Mouse (Mus musculus): Measurements from ENCODE around the gene Nap1l4. TPM values are rescaled to one million over a fixed set of nuclear protein-coding genes. Genes with fewer than 3 reads are reported as not detected.

The Nap1l4 gene
- polyA plus RNA-seq, 1 experiment from 2014 or later = 310 TPM

DNA sequence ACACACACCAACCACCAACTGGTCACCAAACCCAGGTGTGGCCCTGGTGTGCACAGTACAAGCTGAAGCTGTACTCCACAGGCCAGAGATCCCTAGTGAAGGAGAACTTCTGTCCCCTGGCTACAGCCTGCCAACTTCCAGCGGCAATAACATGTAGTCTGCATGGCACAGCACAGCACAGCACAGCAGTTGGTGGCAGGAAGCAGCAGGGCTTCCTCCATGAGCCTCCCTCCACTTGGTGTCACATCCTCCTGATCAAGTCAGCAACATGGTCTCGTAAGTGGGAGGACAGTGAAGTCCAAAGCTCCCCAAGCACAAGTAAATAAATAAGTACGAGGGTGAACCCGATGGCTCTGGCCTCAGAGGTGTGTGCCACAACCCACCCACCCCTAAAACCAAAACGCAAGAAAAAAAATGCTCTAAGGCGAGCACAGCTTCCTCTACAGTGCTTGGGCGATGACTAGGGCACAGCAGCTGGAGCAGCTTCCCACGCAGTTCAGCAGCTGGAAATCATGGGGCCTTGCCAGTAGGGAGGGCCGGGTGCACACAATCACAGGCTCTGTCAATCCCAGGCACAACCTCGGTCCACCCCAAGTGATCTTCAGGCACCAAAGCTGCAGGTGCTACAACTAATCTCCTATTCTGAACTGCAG, 35.0 kb downstream of the Nap1l4 start:
- no peaks in the 10 kb centered on the region for H3K4me1 ChIP-seq
- no peak overlapping the region for H3K4me3 ChIP-seq
- H3K27ac ChIP-seq = no peak overlapping the region
- peaks cover 65% of the 10 kb centered on the region for H3K36me3 ChIP-seq
- H3K4me2 ChIP-seq (replicated peaks) = no peak overlapping the region
- 0 out of 2 replicates have a peak, but pooled peaks cover 4% of the 10 kb centered on the region for H3K27me3 ChIP-seq
- no peak for ATAC-seq (ENCODE audit: insufficient number of reproducible peaks, insufficient read depth, low FRiP score, low TSS enrichment)
- H3K9ac ChIP-seq = no peak overlapping the region
- 86% methylated on average over 10 of the region's 10 CpGs for WGBS
- H3K9me3 ChIP-seq = no peaks in the 10 kb centered on the region

DNA sequence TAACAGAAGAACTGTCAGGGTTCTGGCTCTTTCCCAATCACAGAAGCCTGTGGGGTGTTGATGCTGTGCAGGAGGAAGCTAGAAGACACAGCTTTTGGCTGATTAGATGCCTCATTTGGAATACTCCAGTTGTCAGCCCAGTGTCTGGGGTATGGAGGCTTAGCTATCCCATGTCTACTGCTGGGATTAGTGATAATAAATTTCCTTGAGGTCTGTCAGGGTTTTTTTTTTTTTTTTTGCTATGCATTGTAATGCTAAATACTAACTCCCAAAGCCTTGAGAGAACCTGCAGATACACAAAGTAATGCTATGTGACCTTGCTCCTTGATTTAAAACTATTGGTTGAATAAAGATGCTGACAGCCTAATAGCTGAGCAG, 37.6 kb downstream of the Nap1l4 start:
- no peaks in the 10 kb centered on the region for H3K4me1 ChIP-seq
- H3K4me2 ChIP-seq (replicated peaks) = no peak overlapping the region
- no peak overlapping the region for H3K9ac ChIP-seq
- H3K9me3 ChIP-seq = no peaks in the 10 kb centered on the region
- no peak overlapping the region for H3K27ac ChIP-seq
- ATAC-seq (ENCODE audit: insufficient number of reproducible peaks, insufficient read depth, low FRiP score, low TSS enrichment) = no peak
- no peak overlapping the region for H3K4me3 ChIP-seq
- H3K27me3 ChIP-seq = 0 out of 2 replicates have a peak, but pooled peaks cover 4% of the 10 kb centered on the region
- H3K36me3 ChIP-seq = peaks cover 42% of the 10 kb centered on the region

GRCm38 (mm10) chr7:143510593-143511334, 38.1 kb downstream of the Nap1l4 start:
- H3K4me1 ChIP-seq = no peaks in the 10 kb centered on the region
- no peak for ATAC-seq (ENCODE audit: insufficient number of reproducible peaks, insufficient read depth, low FRiP score, low TSS enrichment)
- 0 out of 2 replicates have a peak, but pooled peaks cover 4% of the 10 kb centered on the region for H3K27me3 ChIP-seq
- no peaks in the 10 kb centered on the region for H3K9me3 ChIP-seq
- H3K27ac ChIP-seq = no peak overlapping the region
- 90% methylated on average over 3 of the region's 3 CpGs for WGBS
- peaks cover 36% of the 10 kb centered on the region for H3K36me3 ChIP-seq
- no peak overlapping the region for H3K4me3 ChIP-seq
- no peak overlapping the region for H3K4me2 ChIP-seq (replicated peaks)
- H3K9ac ChIP-seq = no peak overlapping the region

DNA sequence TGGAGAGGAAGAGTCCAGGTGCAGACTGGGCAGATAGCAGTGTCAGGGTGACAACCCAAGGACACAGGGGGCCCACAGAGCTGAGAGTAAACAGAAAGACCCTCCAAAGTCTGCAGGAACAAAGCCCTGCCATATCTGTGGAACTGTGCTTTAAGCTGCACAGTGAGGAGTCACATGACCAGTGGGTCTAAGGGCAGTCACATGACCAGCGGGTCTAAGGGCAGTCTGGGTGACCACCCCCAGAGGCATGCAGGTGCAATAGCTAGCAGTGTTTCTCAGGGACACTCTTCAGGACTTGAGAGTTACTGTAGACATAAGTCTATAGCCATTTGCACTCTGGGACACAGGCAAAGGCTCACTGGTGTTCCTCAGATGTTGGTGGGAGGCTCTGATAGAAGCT, 39.3 kb downstream of the Nap1l4 start:
- ATAC-seq (ENCODE audit: insufficient number of reproducible peaks, insufficient read depth, low FRiP score, low TSS enrichment) = no peak
- no peaks in the 10 kb centered on the region for H3K9me3 ChIP-seq
- H3K27ac ChIP-seq = no peak overlapping the region
- H3K4me3 ChIP-seq = no peak overlapping the region
- peaks cover 24% of the 10 kb centered on the region for H3K36me3 ChIP-seq
- 81% methylated on average over 1 of the region's 1 CpGs for WGBS
- no peak overlapping the region for H3K4me2 ChIP-seq (replicated peaks)
- no peaks in the 10 kb centered on the region for H3K4me1 ChIP-seq
- H3K9ac ChIP-seq = no peak overlapping the region
- peaks cover 12% of the 10 kb centered on the region for H3K27me3 ChIP-seq

GRCm38 (mm10) chr7:143506675-143507074, 42.2 kb downstream of the Nap1l4 start:
- Histone ChIP-seq H3K4me1 (peaks cover 8% of the 10 kb centered on the region), H3K4me2 (replicated peaks) (no peak overlapping the region), H3K36me3 (no peaks in the 10 kb centered on the region; the same call in 1 of the 2 replicates), H3K27ac (no peak overlapping the region), H3K9me3 (no peaks in the 10 kb centered on the region), H3K4me3 (no peak overlapping the region), H3K9ac (no peak overlapping the region), H3K27me3 (peaks cover 41% of the 10 kb centered on the region)
- 21% methylated on average over 7 of the region's 7 CpGs for WGBS
- no peak for ATAC-seq (ENCODE audit: insufficient number of reproducible peaks, insufficient read depth, low FRiP score, low TSS enrichment)

GRCm38 (mm10) chr7:143506271-143506670, 42.6 kb downstream of the Nap1l4 start:
- Histone ChIP-seq H3K9me3 (no peaks in the 10 kb centered on the region), H3K4me3 (no peak overlapping the region), H3K9ac (no peak overlapping the region), H3K36me3 (no peaks in the 10 kb centered on the region; the same call in 1 of the 2 replicates), H3K4me1 (peaks cover 12% of the 10 kb centered on the region), H3K4me2 (replicated peaks) (no peak overlapping the region), H3K27me3 (peaks cover 45% of the 10 kb centered on the region), H3K27ac (no peak overlapping the region)
- ATAC-seq (ENCODE audit: insufficient number of reproducible peaks, insufficient read depth, low FRiP score, low TSS enrichment) = no peak
- 64% methylated on average over 7 of the region's 7 CpGs for WGBS

DNA sequence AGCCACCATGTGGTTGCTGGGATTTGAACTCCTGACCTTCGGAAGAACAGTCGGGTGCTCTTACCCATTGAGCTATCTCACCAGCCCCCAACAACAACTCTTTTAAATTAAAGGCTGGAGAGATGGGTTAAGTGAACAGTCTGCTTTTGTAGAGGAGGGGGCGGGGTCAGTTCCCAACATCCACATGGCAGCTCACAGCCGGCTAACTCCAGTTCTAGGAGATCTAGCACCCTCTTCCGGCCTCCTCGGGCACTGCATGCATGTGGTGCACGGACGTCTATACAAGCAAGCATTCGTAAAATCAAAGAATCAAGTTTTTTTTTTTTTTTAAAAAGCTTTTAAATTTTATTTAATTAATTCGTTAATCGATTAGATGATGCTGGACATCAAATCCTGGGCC, 43.1 kb downstream of the Nap1l4 start:
- Histone ChIP-seq H3K27me3 (peaks cover 46% of the 10 kb centered on the region), H3K4me1 (peaks cover 12% of the 10 kb centered on the region), H3K36me3 (no peaks in the 10 kb centered on the region; the same call in 1 of the 2 replicates), H3K9me3 (no peaks in the 10 kb centered on the region), H3K9ac (no peak overlapping the region), H3K4me3 (no peak overlapping the region), H3K4me2 (replicated peaks) (no peak overlapping the region), H3K27ac (no peak overlapping the region)
- ATAC-seq (ENCODE audit: insufficient number of reproducible peaks, insufficient read depth, low FRiP score, low TSS enrichment) = no peak
- WGBS = 31% methylated on average over 11 of the region's 11 CpGs

- H3K9ac ChIP-seq = no peak overlapping the region
- no peak overlapping the region for H3K27ac ChIP-seq
- WGBS = 83% methylated on average over 2 of the region's 2 CpGs
- no peak overlapping the region for H3K4me3 ChIP-seq
- H3K36me3 ChIP-seq = no peaks in the 10 kb centered on the region; the same call in 1 of the 2 replicates
- peaks cover 49% of the 10 kb centered on the region for H3K27me3 ChIP-seq
- no peak for ATAC-seq (ENCODE audit: insufficient number of reproducible peaks, insufficient read depth, low FRiP score, low TSS enrichment)
- H3K4me2 ChIP-seq (replicated peaks) = no peak overlapping the region
- peaks cover 12% of the 10 kb centered on the region for H3K4me1 ChIP-seq
- no peaks in the 10 kb centered on the region for H3K9me3 ChIP-seq
These were observed 43.5 kb downstream of the Nap1l4 start for GRCm38 (mm10) chr7:143505411-143505810.

GRCm38 (mm10) chr7:143503926-143504325, 45.0 kb downstream of the Nap1l4 start:
- WGBS = 76% methylated on average over 6 of the region's 6 CpGs
- no peak overlapping the region for H3K4me2 ChIP-seq (replicated peaks)
- ATAC-seq (ENCODE audit: insufficient number of reproducible peaks, insufficient read depth, low FRiP score, low TSS enrichment) = no peak
- H3K27me3 ChIP-seq = peaks cover 63% of the 10 kb centered on the region
- H3K4me1 ChIP-seq = peaks cover 12% of the 10 kb centered on the region
- no peak overlapping the region for H3K9ac ChIP-seq
- no peak overlapping the region for H3K27ac ChIP-seq
- no peaks in the 10 kb centered on the region for H3K36me3 ChIP-seq
- no peak overlapping the region for H3K4me3 ChIP-seq
- no peaks in the 10 kb centered on the region for H3K9me3 ChIP-seq

DNA sequence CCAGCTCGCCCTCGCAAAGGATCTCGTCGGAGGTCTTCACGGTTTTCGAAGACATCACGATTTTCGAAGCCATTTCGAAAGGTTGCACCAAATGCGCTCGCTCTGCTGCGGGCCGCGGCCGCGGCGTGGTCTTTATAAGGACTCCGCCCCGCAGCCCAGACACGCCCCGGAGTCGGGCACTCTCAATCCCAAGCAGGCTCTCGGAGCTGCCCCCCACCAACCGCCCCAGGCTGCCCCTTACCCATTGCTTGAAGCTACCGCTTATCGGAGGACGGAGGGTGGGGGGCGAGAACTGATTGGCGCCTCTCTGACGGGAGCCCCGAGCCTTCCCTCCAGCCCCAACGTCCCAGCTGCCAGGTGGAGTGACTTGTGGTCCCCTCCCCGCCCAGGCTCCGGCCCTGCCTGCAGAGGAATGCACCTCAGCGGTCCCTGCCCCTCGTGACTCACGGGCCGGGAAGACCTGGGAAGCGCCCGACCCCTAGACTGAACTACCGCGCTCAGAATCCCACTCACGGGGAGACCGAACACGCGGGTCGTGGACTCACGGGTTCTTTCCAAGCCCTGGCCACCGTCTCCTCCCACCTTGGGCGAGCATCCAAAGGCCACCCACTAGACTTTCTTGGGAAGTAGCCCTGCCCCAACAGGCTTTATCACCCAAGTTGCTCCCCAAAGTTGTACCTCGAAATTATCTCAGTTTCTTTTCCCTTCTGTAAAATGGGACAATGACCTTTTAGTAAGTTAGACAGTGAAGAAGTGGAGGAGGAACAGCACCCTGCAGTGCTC, 46.3 kb downstream of the Nap1l4 start, which contains the start of gene Phlda2:
Phlda2 (minus strand) TSS at position 733 of the 783 bp plus-strand sequence.
- Histone ChIP-seq H3K9ac (0 out of 2 replicates have a peak within 1 kb of the TSS, but pooled peaks have one; percentile 24), H3K27ac (no peak within 1 kb of the TSS), H3K4me3 (peak within 1 kb of the TSS; percentile 38), H3K36me3 (no peaks in the 10 kb centered on the region), H3K9me3 (no peaks in the 10 kb centered on the region), H3K27me3 (peaks cover 63% of the 10 kb centered on the region), H3K4me2 (replicated peaks) (peak within 1 kb of the TSS; percentile 65), H3K4me1 (peaks cover 12% of the 10 kb centered on the region)
- WGBS = 5% methylated on average over 51 of the region's 51 CpGs
- ATAC-seq (ENCODE audit: insufficient number of reproducible peaks, insufficient read depth, low FRiP score, low TSS enrichment) = no peak

- no peak overlapping the region for H3K27ac ChIP-seq
- peaks cover 63% of the 10 kb centered on the region for H3K27me3 ChIP-seq
- no peak for ATAC-seq (ENCODE audit: insufficient number of reproducible peaks, insufficient read depth, low FRiP score, low TSS enrichment)
- H3K36me3 ChIP-seq = no peaks in the 10 kb centered on the region
- peak overlapping the region; percentile 38 for H3K4me3 ChIP-seq
- peaks cover 12% of the 10 kb centered on the region for H3K4me1 ChIP-seq
- no peaks in the 10 kb centered on the region for H3K9me3 ChIP-seq
- H3K4me2 ChIP-seq (replicated peaks) = peak overlapping the region; percentile 65
- WGBS = 5% methylated on average over 55 of the region's 55 CpGs
- H3K9ac ChIP-seq = no peak overlapping the region
These were observed 47.1 kb downstream of the Nap1l4 start for GRCm38 (mm10) chr7:143501643-143502417.
